Mouse (Mus musculus): ENCODE results near the gene Nabp1.

GRCm38 (mm10) chr1:51505632-51506031 lies 27.4 kb upstream of the Nabp1 start:
- TF ChIP-seq CTCF (IDR thresholded peaks at IDR 0.05; ENCODE audit: low read depth) (no peak), EP300 (IDR thresholded peaks at IDR 0.05; ENCODE audit: low read depth) (no peak)
